9 mouse cellular contexts compared by ENCODE assay signal in genomic region chr9:99451161-99451560, GRCm38 (mm10). TPM values are rescaled to one million over a fixed set of nuclear protein-coding genes. Genes with fewer than 3 reads are reported as not detected.
DNase-seq lines count a peak whose midpoint lies in the region; ATAC-seq and TF ChIP-seq lines count a peak whose summit lies in the region.
"Had no signal": no experiment of that assay in that cellular context is flagged by ENCODE, and none has a peak within 500 bp of the region (broad histone marks: within the 10 kb centered on the region; RNA-seq: fewer than 3 reads in every experiment).

TSS of gene Nme9 (plus strand) at chr9:99451475.

- no peaks in the 10 kb centered on the region for H3K4me1 ChIP-seq in kidney, embryonic 16.5 days (ENCODE audit: insufficient read depth, low read length)
- H3K4me1 ChIP-seq in kidney, adult 2 months (ENCODE audit: control insufficient read depth, insufficient read depth, low read length): no peaks in the 10 kb centered on the region; the same call in 1 of the 2 replicates
- H3K4me1 ChIP-seq in embryonic facial prominence, embryonic 15.5 days: peaks cover 21% of the 10 kb centered on the region
- H3K4me1 ChIP-seq in midbrain, postnatal 0 days (ENCODE audit: insufficient read depth, low read length): no peaks in the 10 kb centered on the region
- H3K4me1 ChIP-seq: liver, embryonic 13.5 days had no signal

- no peak within 1 kb of the TSS for H3K9ac ChIP-seq in kidney, embryonic 16.5 days (replicated peaks; ENCODE audit: low read length)
- no peak within 1 kb of the TSS for H3K9ac ChIP-seq in embryonic facial prominence, embryonic 15.5 days
- 0 out of 2 replicates have a peak within 1 kb of the TSS, but pooled peaks have one; percentile 2 for H3K9ac ChIP-seq in midbrain, postnatal 0 days (replicated peaks; ENCODE audit: low read length, poor library complexity, severe bottlenecking)
- H3K9ac ChIP-seq: liver, embryonic 13.5 days had no signal

- 9% methylated on average over 14 of the region's 14 CpGs for WGBS in kidney, embryonic 16.5 days
- WGBS in kidney, adult 2 months: 9% methylated on average over 14 of the region's 14 CpGs
- 6% methylated on average over 14 of the region's 14 CpGs for WGBS in embryonic facial prominence, embryonic 15.5 days
- 8% methylated on average over 14 of the region's 14 CpGs for WGBS in midbrain, postnatal 0 days

- no peak for TF ChIP-seq POLR2A in kidney, adult 2 months (IDR thresholded peaks at IDR 0.05; ENCODE audit: low read depth, low read length)

- H3K9me3 ChIP-seq in kidney, embryonic 16.5 days (ENCODE audit: low read length): no peaks in the 10 kb centered on the region
- H3K9me3 ChIP-seq in embryonic facial prominence, embryonic 15.5 days (replicated peaks): no peaks in the 10 kb centered on the region
- no peaks in the 10 kb centered on the region for H3K9me3 ChIP-seq in midbrain, postnatal 0 days (ENCODE audit: low read length)
- H3K9me3 ChIP-seq: liver, embryonic 13.5 days had no signal

- DNase-seq in kidney, adult 2 months: no peak
- DNase-seq in kidney, postnatal 10 days: peak; percentile 45
- peak; percentile 55 for DNase-seq in midbrain, postnatal 0 days (ENCODE audit: low spot score)
- no peak for DNase-seq in urinary bladder, postnatal 36 days (ENCODE audit: low spot score in 2 of 2)
- no peak for DNase-seq in cerebellum, adult 8-10 months
- no peak for DNase-seq in cerebellum, adult 11 months
- DNase-seq: liver, embryonic 13.5 days had no signal

- peak within 1 kb of the TSS; percentile 40 for H3K4me2 ChIP-seq in kidney, embryonic 16.5 days (replicated peaks; ENCODE audit: low read depth, low read length)
- H3K4me2 ChIP-seq in embryonic facial prominence, embryonic 15.5 days (replicated peaks): peak within 1 kb of the TSS; percentile 30
- peak within 1 kb of the TSS; percentile 42 for H3K4me2 ChIP-seq in midbrain, postnatal 0 days (ENCODE audit: low read depth, low read length, poor library complexity, severe bottlenecking)
- H3K4me2 ChIP-seq: liver, embryonic 13.5 days had no signal

- peak within 1 kb of the TSS; percentile 14 for H3K4me3 ChIP-seq in kidney, embryonic 16.5 days (ENCODE audit: low read length)
- H3K4me3 ChIP-seq in kidney, adult 2 months (ENCODE audit: insufficient read depth, low read depth, low read length): no peak within 1 kb of the TSS
- 0 out of 2 replicates have a peak within 1 kb of the TSS, but pooled peaks have one; percentile 3 for H3K4me3 ChIP-seq in embryonic facial prominence, embryonic 15.5 days (replicated peaks)
- H3K4me3 ChIP-seq in midbrain, postnatal 0 days (ENCODE audit: low read depth, low read length): peak within 1 kb of the TSS; percentile 17; the same call in 1 of the 2 replicates
- H3K4me3 ChIP-seq: liver, embryonic 13.5 days had no signal

- H3K27ac ChIP-seq in kidney, embryonic 16.5 days (ENCODE audit: low read length): no peak within 1 kb of the TSS
- no peak within 1 kb of the TSS for H3K27ac ChIP-seq in kidney, adult 2 months (ENCODE audit: insufficient read depth, low read depth, low read length)
- no peak within 1 kb of the TSS for H3K27ac ChIP-seq in embryonic facial prominence, embryonic 15.5 days (replicated peaks)
- no peak within 1 kb of the TSS for H3K27ac ChIP-seq in midbrain, postnatal 0 days (ENCODE audit: low read depth, low read length)
- H3K27ac ChIP-seq: liver, embryonic 13.5 days had no signal

- no peaks in the 10 kb centered on the region for H3K36me3 ChIP-seq in kidney, embryonic 16.5 days (ENCODE audit: insufficient read depth, low read length)
- H3K36me3 ChIP-seq in kidney, adult 2 months (ENCODE audit: control insufficient read depth, insufficient read depth, low read length): no peaks in the 10 kb centered on the region
- H3K36me3 ChIP-seq in embryonic facial prominence, embryonic 15.5 days: no peaks in the 10 kb centered on the region
- H3K36me3 ChIP-seq in midbrain, postnatal 0 days (ENCODE audit: insufficient read depth, low read length): no peaks in the 10 kb centered on the region
- H3K36me3 ChIP-seq: liver, embryonic 13.5 days had no signal

- no peak for TF ChIP-seq CTCF in kidney, adult 2 months (conservative IDR thresholded peaks at IDR 0.05; ENCODE audit: insufficient read depth, insufficient read length, low read depth, low read length)
- no peak for TF ChIP-seq CTCF in midbrain, postnatal 0 days (IDR thresholded peaks at IDR 0.05)

- ATAC-seq in kidney, embryonic 16.5 days (ENCODE audit: low FRiP score, low TSS enrichment): peak; percentile 81
- no peak for ATAC-seq in embryonic facial prominence, embryonic 15.5 days (ENCODE audit: insufficient number of reproducible peaks, low FRiP score, low TSS enrichment, low read depth)
- ATAC-seq in midbrain, postnatal 0 days (ENCODE audit: low FRiP score): no peak

- H3K27me3 ChIP-seq in kidney, embryonic 16.5 days (ENCODE audit: insufficient read depth, low read length): no peaks in the 10 kb centered on the region; the same call in 1 of the 2 replicates
- H3K27me3 ChIP-seq in kidney, adult 2 months (replicated peaks; ENCODE audit: control insufficient read depth, insufficient read depth, low read length): no peaks in the 10 kb centered on the region
- peaks cover 8% of the 10 kb centered on the region for H3K27me3 ChIP-seq in embryonic facial prominence, embryonic 15.5 days
- no peaks in the 10 kb centered on the region for H3K27me3 ChIP-seq in midbrain, postnatal 0 days (ENCODE audit: insufficient read depth, low read length)

RNA-seq across cellular contexts. Expression of gene Nme9, which starts in this region (rescaled TPM):
- 0.23 TPM in 1 of 2 replicates, not detected in the other for polyA plus RNA-seq in kidney, embryonic 16.5 days (2015; fragmentation: Nextera tagmentation; extraction: Ambion mirVana)
- 0.16 TPM in 1 of 2 replicates, not detected in the other for polyA plus RNA-seq in kidney, adult 2 months (2012; rRNA removed)
- polyA plus RNA-seq in embryonic facial prominence, embryonic 15.5 days (2015; fragmentation: Nextera tagmentation; extraction: Ambion mirVana): 6.2 and 11.2 TPM in 2 replicates
- 0.42 and 1.2 TPM in 2 replicates for total RNA-seq in midbrain, postnatal 0 days (2014; rRNA removed)
- 0.72 and 0.90 TPM in 2 replicates for polyA plus RNA-seq in midbrain, postnatal 0 days (2015; fragmentation: Nextera tagmentation; extraction: Ambion mirVana)
- polyA plus RNA-seq: liver, embryonic 13.5 days had no signal

Comparison
In these comparisons a context has a peak if more than half of its experiments do, and no peak if none do; other contexts are left out.
1. DNase-seq: peak in kidney, postnatal 10 days (single experiment) and midbrain, postnatal 0 days (single experiment); none in kidney, adult 2 months (single experiment), urinary bladder, postnatal 36 days (0 of 2), cerebellum, adult 8-10 months (single experiment) and cerebellum, adult 11 months (single experiment).
2. Peak in ATAC-seq, H3K4me3 ChIP-seq and H3K4me2 ChIP-seq in kidney, embryonic 16.5 days; RNA of the gene not detected or under 1 TPM.
3. Peak in every context shown above with its lines, with median percentiles within 50 percentile points of each other: H3K4me2 ChIP-seq.